Mouse (Mus musculus): Measurements from ENCODE around the gene Zfp54. TPM values are rescaled to one million over a fixed set of nuclear protein-coding genes. Genes with fewer than 3 reads are reported as not detected.
"Not testable (repeated sequence)": the region's sequence is repeated elsewhere in the genome, so short reads cannot be mapped to it uniquely, and the experiment has no call there.

Zfp54 gene
- total RNA-seq, 2 experiments from 2014 or later, result 0.56 to 1.2 TPM

DNA sequence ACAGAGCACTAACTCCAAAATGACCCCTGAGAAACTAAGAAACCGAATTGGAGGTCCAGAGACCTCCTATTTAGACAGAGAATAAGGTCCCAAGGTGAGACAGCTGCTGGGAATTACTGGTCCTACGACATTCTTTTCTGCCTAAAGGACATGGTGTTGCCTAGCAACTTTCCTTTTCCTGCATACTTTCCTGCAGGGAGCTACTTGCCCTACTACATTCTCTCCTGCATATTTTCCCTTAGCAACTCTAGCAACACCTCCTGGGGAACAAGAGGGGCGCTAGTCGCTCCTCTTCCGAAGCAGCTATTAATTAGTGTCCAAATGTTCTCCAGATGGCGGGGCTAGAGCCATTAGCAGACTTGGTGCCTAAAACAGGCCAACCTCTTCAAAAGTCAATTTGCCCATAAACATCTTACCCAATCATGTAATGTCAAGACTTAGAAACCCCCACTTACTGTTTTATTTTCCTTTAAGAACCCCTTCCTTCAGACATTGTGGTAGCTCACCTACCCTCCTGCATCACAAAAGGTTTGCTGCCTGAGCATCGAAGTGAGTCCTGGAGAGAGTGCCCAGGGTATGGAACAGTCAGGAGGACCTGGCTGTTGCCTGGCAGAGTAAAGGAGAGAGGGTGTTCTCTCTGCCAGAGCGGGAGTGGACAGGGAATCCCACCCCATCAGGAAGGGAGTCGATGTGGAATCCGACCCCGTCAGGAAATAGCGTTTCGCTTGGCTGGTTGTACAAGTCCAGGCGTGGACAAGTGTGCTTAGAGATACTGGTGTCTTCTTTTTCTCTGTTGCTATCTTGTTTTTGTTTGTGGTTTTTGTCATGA, 50.5 kb downstream of the Zfp54 start:
- Histone ChIP-seq H3K27ac (no peak overlapping the region), H3K4me3 (no peak overlapping the region)
- TF ChIP-seq CTCF (conservative IDR thresholded peaks at IDR 0.05), result peak; percentile 31
- DNase-seq (ENCODE audit: low spot score in 2 of 2), result no peak

DNA sequence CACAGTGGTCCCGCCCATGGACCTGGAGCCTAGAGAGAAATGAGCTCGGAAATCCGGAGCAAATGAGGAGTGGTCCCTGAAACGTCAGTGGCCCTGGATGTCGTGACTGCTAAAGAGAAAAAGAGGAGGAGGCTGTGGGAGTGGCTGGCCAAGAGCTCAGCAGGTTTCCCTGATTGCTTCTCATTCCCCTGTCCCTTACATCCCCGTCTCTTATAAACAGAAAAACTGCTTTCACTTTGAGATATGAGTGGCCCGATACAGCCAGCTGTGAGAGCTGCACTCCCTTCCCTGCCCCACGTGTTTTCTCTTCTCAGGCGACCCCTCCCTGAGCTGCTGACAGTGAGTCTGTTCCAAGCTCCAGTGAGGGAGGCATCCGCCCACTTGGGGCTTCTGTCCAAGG, 51.7 kb downstream of the Zfp54 start:
- not testable (repeated sequence) for DNase-seq (ENCODE audit: low spot score in 2 of 2); H3K4me3 ChIP-seq; H3K27ac ChIP-seq

- H3K27ac ChIP-seq; DNase-seq (ENCODE audit: low spot score in 2 of 2); H3K4me3 ChIP-seq: not testable (repeated sequence)
These were observed 52.3 kb downstream of the Zfp54 start for GRCm38 (mm10) chr17:21475290-21475689.

DNA sequence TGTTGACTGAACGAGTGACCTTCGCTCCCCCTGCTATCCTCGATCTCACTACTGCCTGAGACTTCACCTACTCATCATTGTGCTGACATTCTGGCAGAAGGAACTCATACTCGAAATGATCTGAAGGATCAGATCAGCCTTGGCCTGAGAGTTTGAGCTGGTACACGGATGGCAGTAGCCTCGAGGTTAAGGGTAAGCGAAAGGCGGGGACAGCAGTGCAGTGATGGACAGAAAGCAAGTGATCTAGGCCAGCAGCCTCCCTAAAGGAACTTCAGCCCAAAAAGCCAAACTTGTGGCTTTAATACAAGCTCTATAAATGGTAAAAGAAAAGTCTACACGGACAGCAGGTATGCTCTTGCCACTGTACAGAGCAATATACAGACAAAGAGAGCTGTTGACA, 53.3 kb downstream of the Zfp54 start:
- not testable (repeated sequence) for DNase-seq (ENCODE audit: low spot score in 2 of 2); H3K4me3 ChIP-seq; H3K27ac ChIP-seq

- H3K4me3 ChIP-seq; H3K27ac ChIP-seq; DNase-seq (ENCODE audit: low spot score in 2 of 2): not testable (repeated sequence)
These were observed 55.2 kb downstream of the Zfp54 start for GRCm38 (mm10) chr17:21478103-21478777.

Other genes starting within 250 kb of the Zfp54 start
- not detected for gene Vmn1r234, start 197.1 kb upstream of the Zfp54 start, total RNA-seq (2021)
- gene Vmn1r235, start 166.8 kb upstream of the Zfp54 start, total RNA-seq (2021), result not detected
- not detected for gene Vmn1r236, start 140.3 kb upstream of the Zfp54 start, total RNA-seq (2021)
- gene Vmn1r237, start 111.4 kb upstream of the Zfp54 start, total RNA-seq (2021), result not detected
- 1 to 10 TPM; 1.3 to 1.7 TPM for gene Zfp677, start 39.5 kb upstream of the Zfp54 start, total RNA-seq (2021)
- 1 to 10 TPM; 3.7 to 3.8 TPM for gene Zfp51, start 27.1 kb downstream of the Zfp54 start, total RNA-seq (2021)
- gene Zfp53, start 65.8 kb downstream of the Zfp54 start, total RNA-seq (2021), result 1 to 10 TPM; 5.0 to 5.7 TPM
- 1 to 10 TPM; 5.7 to 7.4 TPM for gene Zfp52, start 112.3 kb downstream of the Zfp54 start, total RNA-seq (2021)
- gene Zfp948, start 143.8 kb downstream of the Zfp54 start, total RNA-seq (2021), result 10 to 100 TPM; 11.0 to 12.2 TPM
- 10 to 100 TPM; 11.1 to 11.3 TPM for gene Zfp983, start 227.4 kb downstream of the Zfp54 start, total RNA-seq (2021)